Mouse (Mus musculus): ENCODE results near the gene Trex1.

Trex1 gene

DNA sequence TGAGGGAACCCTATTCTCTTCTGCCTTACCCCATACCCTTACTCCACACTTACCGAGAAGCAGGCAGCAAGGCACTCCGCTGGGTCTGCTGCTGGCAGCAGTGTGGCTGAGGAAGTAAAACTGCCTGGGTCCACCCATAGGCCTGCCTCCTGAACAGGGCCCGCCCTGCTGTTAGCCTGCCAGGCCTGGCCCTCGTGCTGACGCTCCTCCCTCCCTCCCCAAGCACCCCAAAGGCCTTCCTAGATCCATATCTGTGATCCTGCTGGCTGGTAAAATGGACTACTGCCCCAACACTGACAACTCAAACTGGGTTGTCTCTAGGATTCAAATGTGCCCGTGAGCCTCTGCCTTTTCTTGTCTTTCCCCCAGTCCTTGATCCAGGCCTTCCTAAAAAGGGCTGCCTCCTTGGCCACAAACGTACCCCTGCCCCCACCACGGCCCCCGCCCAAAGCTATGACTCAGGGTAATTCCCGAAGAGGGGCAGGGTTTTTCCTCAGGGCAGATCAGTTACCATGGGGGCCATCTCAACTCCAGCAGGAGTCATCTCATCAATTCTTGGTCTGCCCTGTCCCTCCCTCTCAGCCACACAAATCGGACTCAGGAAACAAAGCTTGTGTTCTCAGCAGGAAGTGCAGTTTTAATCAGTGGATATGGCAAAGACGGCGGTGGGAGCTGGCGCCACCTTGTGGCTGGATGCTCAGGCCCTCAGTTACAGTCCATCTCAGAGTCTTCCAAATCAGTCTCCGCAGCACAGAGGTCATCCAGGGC is at the start of gene Trex1:
TSS of gene Trex1 (minus strand) at position 599 of the 768 bp plus-strand sequence.
- in situ Hi-C loops (cut with MboI, MseI): loop anchor here (5.0 to 10.0 kb wide), 2 partner anchors 482 to 1755 kb away; partner anchors contain the start of gene Wdr6

DNA sequence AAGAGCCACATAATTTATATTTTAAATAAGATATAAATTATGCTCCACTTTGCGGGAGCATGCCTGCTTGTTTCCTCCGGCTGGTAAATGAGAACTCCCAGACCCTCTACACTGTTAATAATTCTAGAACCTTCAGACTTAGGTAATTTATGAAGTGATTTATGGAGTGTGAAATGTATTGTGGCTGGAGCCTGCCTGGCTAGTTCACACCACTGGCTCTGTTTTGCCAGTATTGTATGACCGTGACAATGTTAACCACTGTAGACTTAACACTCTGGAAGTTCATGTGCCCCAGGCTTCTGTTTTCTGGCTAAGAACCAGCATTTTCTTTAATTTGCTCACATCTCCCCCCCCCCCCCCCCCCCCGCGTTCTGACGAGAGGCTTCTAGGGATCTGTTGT is 47.8 kb upstream of the Trex1 start:
- in situ Hi-C loops (cut with MboI, MseI): loop anchor here (10.0 kb wide), 1 partner anchor 1077 kb away; no protein-coding TSS in a partner anchor

DNA sequence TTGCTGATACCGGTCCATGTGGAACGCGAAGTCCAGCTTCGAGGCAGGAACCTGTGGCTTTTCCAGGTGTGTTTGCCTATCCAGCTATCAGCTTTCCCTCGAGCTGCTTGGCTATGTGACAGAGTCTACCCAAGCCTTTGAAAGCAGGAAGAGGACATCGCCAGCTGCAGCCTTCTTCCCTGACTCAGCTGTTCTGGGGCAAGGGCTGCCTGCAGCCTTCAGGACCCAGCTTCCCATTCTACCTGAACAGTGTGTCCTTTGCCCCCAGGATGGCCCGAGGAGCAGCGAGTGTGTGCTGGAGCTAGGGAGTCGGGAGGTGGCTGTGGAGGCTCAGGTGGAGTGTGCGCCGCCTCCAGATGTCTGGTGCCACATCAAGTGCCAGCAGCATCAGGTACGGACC is 46.1 kb upstream of the Trex1 start:
- in situ Hi-C loops (cut with MboI, MseI): loop anchor here (10.0 kb wide), 1 partner anchor 1079 kb away; no protein-coding TSS in a partner anchor

DNA sequence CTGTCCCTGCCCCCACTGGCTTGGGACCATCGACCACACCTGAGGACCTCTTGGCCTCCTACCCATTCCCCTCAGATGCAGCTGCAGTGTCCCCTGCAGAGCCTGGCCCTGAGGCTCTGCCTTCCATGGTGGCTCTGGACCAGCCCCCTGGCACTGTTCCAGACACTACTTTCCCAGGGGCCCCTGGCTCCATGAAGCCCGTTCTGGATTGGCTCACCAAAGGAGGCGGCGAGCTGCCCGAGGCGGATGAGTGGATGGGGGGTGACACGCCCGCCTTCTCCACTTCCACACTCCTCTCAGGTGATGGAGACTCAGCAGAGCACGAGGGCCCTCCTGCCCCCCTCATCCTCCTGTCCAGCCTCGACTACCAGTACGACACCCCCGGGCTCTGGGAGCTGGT is 45.5 kb upstream of the Trex1 start:
- in situ Hi-C loops (cut with MboI, MseI): loop anchor here (10.0 kb wide), 1 partner anchor 1080 kb away; no protein-coding TSS in a partner anchor

DNA sequence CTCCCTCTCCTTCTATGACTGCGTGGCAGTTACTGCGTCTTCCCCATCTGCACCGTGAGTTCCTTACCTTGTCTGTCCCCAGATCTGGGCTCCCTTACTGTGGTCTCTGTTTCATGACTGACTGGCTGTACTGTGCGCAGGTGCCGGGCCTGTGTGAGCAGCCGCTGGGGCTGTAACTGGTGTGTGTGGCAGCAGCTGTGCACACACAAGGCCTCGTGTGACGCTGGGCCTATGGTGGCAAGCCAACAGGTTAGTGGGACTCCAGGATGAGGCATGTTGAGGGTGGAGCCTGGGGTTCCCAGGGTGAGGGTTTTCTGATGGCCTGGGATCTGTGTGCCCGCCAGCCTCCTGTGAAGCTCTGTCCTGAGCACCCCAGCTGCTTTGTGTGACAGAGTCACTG is 44.5 kb upstream of the Trex1 start:
- in situ Hi-C loops (cut with MboI, MseI): loop anchor here (10.0 kb wide), 1 partner anchor 1081 kb away; no protein-coding TSS in a partner anchor

DNA sequence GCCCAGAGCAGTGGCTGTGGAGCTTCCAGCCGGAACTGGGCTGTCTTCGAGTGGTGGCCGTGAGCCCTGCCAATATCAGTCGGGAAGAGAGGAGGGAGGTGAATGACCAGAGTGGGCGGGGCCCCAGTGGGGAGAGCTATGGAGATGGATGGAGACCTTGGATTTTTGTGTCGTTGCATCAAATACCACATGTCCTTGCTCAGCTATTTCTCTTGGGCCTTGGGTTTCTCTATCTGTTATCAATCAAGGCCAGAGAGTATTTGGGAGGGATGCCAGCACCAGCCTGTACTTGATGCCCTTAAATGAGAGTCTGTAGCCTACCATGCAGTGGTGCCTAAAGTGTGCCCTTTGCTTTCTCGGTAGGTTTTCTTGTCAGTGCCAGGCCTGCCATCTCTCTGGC is 43.7 kb upstream of the Trex1 start:
- in situ Hi-C loops (cut with MboI, MseI): loop anchor here (10.0 kb wide), 1 partner anchor 1082 kb away; no protein-coding TSS in a partner anchor

DNA sequence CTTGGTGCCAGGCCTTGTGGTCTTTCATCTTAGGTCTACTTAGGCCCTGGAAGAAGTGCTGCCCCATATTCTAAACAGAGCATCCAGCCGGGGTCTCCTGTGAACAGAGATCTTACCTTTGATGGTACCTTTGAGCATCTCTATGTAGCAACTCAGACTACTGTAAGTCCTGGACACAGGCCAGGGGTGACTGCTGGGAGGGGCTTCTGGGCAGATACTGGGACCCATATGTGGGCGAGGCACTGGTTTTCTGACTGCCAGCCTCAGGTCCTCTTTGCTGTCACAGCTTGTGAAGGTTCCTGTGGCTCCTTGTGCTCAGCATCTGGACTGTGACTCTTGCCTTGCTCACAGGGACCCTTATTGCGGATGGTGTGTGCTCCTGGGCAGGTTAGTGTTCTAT is 43.0 kb upstream of the Trex1 start:
- in situ Hi-C loops (cut with MboI, MseI): loop anchor here (10.0 kb wide), 1 partner anchor 1082 kb away; no protein-coding TSS in a partner anchor

DNA sequence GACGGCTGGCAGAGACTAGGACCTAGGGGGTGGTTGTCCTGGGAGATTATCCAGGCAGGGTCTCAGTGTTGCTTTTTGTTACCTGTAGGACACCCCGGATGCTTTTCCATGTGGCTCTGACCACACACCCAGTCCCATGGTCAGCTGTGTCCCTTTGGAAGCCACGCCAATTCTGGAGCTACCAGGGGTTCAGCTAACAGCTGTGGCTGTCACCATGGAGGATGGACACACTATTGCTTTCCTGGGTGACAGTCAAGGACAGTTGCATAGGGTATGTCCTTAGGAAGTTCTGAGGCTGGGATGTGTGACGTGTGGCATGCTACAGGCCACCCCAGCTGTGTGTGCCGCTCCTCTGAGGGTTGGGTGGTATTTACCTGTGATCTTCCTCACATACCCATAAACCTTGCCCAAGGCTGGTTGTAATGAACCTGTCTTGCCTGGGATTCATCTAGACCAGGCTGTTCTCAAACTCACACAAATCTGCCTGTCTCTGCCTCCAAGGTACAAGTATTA is 42.5 kb upstream of the Trex1 start:
- in situ Hi-C loops (cut with MboI, MseI): loop anchor here (10.0 kb wide), 1 partner anchor 1083 kb away; no protein-coding TSS in a partner anchor

DNA sequence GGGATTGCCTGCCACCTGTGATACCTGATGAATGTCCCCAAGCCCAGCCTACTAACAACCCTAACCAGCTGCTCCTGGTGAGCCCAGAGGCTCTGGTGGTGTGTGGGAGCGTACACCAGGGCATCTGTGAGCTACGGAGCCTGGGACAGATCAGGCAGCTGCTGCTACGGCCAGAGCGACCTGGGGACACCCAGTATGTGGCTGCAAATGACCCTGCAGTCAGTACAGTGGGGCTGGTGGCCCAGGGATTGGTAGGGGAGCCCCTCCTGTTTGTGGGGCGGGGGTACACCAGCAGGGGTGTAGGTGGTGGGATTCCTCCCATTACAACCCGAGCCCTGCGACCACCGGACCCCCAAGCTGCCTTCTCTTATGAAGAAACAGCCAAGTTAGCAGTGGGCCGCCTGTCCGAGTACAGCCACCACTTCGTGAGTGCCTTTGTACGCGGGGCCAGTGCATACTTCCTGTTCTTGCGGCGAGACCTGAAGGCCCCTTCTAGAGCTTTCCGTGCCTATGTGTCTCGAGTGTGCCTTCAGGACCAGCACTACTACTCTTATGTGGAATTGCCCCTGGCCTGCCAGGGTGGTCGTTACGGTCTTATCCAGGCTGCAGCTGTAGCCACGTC is 40.9 kb upstream of the Trex1 start:
- in situ Hi-C loops (cut with MboI, MseI): loop anchor here (10.0 kb wide), 1 partner anchor 1084 kb away; no protein-coding TSS in a partner anchor

DNA sequence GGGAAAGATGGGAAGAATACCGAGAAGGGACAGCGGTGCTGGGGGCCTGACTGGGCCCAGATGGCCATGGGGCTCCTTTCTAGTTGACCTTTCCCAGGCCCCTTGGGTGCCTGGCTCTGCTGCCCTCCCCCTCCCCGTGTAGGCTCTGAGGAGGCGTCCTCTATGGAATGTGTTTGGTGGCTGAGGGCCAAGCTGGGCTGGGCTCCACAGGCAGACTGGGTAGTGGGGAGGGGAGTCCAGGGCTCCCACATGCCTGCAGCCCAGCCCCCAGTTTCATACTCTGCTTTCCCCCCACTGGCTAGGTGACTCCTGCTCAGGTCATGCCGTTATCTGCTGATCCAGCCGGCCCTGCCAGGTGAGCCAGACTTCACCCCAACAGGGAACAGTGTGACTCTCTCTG is 39.4 kb upstream of the Trex1 start:
- in situ Hi-C loops (cut with MboI, MseI): loop anchor here (10.0 kb wide), 1 partner anchor 244 kb away; the partner anchor contains the start of gene Slc26a6

DNA sequence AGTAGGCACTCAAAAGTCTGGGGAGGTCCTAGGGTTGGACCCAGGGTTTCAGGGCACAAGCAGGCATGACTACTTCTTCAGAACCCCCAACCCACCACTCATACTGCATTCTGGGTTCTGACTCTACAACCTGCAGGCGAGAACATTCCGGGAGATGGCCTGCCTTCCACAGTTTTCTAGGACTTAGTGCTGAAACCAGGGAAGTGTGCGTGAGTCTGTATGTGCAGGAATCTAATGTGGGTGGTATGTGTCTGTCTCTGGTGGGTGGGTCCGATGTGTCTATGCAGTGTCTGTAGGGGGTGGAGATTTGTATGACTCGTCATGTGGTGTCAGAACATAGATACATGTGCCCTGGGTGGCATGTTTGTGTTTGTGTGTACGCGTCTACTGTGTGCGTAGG is 38.8 kb upstream of the Trex1 start:
- in situ Hi-C loops (cut with MboI, MseI): loop anchor here (10.0 kb wide), 1 partner anchor 244 kb away; the partner anchor contains the start of gene Slc26a6

DNA sequence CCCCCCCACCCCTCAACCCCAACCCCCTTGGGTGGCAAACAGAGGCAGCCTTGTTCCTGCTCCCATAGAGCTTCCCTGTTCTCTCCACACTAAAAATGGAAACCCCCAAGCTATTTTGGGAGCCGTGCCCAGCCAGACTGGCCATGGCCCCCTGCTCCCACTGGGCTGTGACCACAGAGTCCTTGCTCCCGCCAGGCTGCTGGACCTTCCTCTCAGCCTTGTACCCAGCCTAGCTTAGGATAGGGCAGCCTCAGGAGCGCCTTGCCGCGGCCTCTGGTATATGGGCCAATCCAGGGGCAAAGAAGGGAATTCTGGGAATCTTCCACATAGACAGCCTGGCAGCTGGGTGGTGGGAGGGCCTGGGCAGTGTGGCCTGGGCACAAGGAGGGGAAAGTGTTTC is 38.3 kb upstream of the Trex1 start:
- in situ Hi-C loops (cut with MboI, MseI): loop anchor here (10.0 kb wide), 1 partner anchor 243 kb away; the partner anchor contains the start of gene Slc26a6

DNA sequence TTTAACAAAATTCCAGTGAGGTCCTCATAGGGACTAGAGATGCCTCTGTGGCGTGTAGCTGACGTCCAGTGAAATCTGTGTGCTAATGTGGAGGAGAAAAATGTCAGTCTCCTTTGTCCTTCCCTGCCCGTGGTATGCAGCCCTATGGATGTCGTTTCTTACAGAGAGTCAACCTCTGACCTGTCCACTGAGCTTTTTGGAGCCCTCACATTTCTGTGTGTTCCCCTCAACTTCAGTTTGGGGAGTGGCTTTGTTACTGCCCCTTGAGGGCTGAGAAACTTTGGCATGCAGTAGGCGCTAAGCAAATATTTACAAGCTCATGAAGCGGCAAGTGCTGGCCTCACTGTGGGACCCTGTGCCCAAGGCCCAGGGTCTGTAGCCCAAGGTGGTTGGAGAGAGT is 37.8 kb upstream of the Trex1 start:
- in situ Hi-C loops (cut with MboI, MseI): loop anchor here (10.0 kb wide), 1 partner anchor 242 kb away; the partner anchor contains the start of gene Slc26a6

DNA sequence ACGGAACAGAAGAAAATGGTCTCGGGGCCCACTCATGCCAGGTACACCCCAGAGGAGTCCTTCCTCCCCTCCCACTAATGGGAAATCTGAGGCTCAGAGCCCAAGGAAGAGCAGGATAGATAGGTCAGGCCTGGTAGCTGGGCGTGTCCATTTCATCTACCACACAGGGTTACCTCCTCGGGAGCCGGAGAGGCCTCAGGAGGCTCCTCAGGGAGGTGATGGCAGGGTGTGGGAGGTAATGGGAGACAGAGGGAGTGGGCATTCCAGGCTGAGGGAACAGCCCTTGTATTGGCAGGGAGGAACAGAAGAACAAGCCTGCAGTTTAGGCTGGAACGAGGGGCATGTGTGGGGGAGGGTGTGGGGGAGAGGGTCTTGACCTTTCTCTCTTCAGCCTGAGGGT is 37.3 kb upstream of the Trex1 start:
- in situ Hi-C loops (cut with MboI, MseI): loop anchor here (10.0 kb wide), 1 partner anchor 242 kb away; the partner anchor contains the start of gene Slc26a6

DNA sequence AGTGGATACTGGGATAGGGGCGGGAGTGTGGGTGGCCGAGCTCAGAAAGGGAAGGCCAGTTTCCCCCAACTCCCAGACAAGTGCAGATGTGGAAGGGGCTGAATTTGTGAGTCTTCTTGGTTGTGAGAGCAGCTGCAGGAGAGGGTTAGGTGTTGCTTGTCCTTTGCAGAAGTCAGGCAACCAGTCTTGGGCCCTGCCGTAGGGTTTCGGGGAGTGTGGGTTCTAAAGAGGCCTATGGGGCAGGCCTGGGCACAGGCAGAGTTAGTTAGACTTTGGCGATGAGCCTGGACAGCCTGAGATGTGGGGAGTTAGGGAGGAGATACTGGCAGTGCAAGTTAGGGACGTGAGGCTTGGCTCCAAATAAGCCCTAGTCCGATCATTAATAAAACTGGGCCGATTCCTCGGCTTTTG is 36.7 kb upstream of the Trex1 start:
- in situ Hi-C loops (cut with MboI, MseI): loop anchor here (10.0 kb wide), 1 partner anchor 241 kb away; the partner anchor contains the start of gene Slc26a6

DNA sequence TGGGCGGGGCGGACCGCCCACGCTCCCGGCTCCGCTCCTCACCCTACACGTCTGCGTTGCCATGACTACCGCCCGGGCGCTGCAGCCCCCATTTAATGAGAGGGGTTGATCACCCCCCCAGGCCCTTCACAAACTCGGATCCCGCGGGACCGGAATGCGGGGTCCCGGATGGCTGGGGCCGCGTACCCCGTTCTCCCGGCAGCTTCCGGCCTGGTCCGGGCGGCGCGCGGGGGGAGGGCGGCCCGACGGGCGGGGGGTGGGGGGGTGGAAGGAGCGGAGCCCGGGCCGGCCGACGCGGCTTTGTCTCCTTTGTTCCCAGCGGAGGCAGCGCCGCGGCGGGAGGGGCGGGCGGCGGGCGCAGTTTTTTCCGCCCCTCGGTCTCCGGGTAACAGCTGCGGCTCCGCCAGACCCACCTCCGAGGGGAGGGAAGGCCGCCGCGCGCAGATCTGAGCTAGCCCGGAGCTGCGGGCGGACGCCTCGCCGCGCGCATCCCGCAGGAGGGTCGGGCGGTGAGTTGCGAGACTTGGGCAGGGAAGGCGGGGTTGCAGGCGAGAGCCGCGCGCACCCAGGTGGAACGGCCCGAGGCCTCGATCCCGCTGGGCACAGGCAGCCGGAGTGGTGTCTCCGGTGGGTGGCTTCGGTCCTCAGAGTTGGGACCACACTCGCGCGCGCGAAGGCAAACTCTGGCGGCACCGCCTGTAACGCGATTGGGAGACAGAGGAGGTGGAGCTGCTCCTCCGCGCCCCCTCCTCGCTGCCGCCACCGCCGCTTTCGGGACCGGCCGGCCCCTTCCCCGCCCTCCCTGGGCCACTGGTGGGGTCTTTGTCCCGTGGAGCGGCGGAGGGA is 35.8 kb upstream of the Trex1 start, which contains the start of gene Plxnb1:
TSS of gene Plxnb1 (plus strand) at position 253 of the 846 bp plus-strand sequence.
- in situ Hi-C loops (cut with MboI, MseI): loop anchor here (10.0 kb wide), 1 partner anchor 241 kb away; the partner anchor contains the start of gene Slc26a6

DNA sequence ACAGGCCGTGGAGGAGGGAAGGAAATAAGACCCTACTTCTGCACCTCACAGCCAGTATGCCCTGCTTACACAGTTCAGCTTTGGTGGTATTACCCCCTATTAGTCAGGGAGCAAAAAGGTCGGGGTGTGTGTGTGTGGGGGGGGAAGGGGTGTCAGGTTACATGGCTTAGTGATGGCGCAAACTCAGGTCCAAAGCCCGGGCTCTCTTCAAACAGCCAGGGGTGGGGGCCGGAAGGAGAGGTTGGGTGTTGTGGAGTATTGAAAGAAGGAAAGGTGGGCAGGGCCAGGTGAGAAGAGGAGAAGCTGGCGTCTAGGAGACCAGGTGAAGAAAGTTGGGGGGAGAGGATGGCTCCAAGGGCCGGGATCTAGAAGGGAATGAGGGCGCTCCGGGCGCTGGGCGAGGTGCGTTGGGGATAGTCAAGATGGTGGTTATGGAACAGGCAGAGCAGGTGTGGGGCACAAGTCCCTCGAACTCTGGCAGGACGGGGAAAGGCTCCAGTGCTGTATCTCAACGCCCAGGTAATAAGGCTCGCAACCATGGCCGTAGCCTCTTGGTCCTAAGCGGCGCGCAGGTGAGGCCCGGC is 35.1 kb upstream of the Trex1 start:
- in situ Hi-C loops (cut with MboI, MseI): loop anchor here (10.0 kb wide), 1 partner anchor 240 kb away; the partner anchor contains the start of gene Slc26a6

DNA sequence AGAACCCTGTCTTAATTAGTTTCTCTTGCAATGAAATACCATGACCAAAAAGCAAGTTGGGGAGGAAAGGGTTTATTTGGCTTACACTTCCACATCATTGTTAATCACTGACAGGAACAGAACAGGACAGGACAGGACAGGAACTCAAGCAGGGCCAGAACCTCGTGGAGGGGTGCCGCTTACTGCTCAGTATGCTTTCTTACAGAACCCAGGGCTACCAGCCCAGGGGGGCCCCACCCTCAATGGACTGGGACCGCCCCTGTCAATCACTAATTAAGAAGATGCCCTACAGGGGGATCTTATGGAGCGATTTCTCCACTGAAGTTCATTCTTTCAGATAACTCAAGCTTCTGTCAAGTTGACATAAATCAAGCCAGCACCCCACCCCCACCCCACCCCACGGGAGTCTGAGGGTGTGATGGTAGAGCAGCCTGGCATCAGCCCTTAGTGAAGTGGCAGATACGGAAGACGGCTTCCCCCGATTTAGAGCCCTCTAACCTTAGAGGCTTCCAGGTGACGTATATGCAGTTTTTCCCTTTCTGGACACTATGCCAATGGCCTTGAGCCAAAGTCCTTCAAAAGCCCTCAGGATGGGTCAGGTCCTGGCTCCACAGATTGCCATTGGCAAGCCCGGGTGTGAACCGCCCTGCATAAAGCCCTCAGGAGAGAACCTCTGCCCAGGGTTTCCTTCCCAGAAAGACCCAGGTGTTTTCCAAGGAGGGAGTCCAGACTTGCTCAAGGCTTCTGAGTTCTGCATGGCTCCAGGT is 34.4 kb upstream of the Trex1 start:
- in situ Hi-C loops (cut with MboI, MseI): loop anchor here (10.0 kb wide), 1 partner anchor 239 kb away; the partner anchor contains the start of gene Slc26a6

DNA sequence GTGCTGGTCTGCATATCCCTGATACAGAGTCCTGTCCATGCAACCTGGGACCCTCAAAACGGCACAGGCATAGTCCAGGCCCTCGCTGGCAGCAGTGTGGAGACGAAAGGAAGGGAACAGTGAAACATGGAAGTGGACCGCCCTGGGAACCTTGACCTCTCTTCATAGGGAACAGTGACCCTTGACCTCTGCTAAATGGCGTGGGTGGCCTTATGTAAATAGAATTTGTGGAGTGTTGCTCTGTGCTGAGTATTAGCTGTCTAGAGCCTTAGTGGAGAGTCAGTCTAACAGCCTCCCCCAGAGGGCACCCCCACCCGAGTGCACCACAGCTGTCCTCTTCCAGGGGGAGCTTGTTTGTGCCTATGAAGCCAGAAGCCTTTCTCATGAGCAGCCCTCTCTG is 33.3 kb upstream of the Trex1 start:
- in situ Hi-C loops (cut with MboI, MseI): loop anchor here (10.0 kb wide), 1 partner anchor 238 kb away; the partner anchor contains the start of gene Slc26a6

Measured in regulatory T cell (primary cell).